Mouse (Mus musculus): Measurements from ENCODE around the gene Acoxl. TPM values are rescaled to one million over a fixed set of nuclear protein-coding genes. Genes with fewer than 3 reads are reported as not detected.
A peak's percentile ranks its signal among the peaks of the same experiment; 100 is the strongest.

Gene Acoxl
- polyA plus RNA-seq, 1 experiment = not detected

GRCm38 (mm10) chr2:128065013-128065412 is 226.3 kb downstream of the Acoxl start:
- TF ChIP-seq POLR2A (IDR thresholded peaks at IDR 0.05; ENCODE audit: low read depth, low read length) (no peak), CTCF (conservative IDR thresholded peaks at IDR 0.05; ENCODE audit: insufficient read depth, insufficient read length, low read depth, low read length) (no peak)
- H3K36me3 ChIP-seq (ENCODE audit: control insufficient read depth, insufficient read depth, low read length) = no peaks in the 10 kb centered on the region
- DNase-seq = no peak
- H3K4me3 ChIP-seq (ENCODE audit: insufficient read depth, low read depth, low read length) = no peak overlapping the region
- H3K27me3 ChIP-seq (replicated peaks; ENCODE audit: control insufficient read depth, insufficient read depth, low read length) = no peaks in the 10 kb centered on the region
- 83% methylated on average over 2 of the region's 2 CpGs for WGBS
- no peak overlapping the region for H3K27ac ChIP-seq (ENCODE audit: insufficient read depth, low read depth, low read length)
- H3K4me1 ChIP-seq (ENCODE audit: control insufficient read depth, insufficient read depth, low read length) = no peaks in the 10 kb centered on the region

DNA sequence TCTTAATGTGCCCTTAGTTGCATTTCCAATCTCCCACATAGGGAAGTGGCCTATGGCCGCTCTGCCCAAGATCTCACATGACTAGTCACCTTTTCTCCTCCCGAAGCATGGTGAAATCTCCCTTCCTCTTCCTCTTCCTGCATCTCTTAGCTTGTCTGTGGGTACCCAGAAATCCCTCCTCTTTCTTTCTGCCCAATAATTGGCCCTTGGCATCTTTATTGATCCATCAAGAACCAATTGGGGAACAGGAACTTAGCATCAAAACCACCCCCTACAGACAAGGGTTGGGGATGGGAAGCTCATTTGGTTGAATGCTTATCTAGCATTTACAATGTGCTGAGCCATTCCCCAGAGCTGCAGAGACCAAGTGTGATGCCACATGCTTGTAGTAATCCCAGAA is 226.9 kb downstream of the Acoxl start:
- Histone ChIP-seq H3K4me3 (ENCODE audit: insufficient read depth, low read depth, low read length) (no peak overlapping the region), H3K27me3 (replicated peaks; ENCODE audit: control insufficient read depth, insufficient read depth, low read length) (no peaks in the 10 kb centered on the region), H3K4me1 (ENCODE audit: control insufficient read depth, insufficient read depth, low read length) (no peaks in the 10 kb centered on the region), H3K27ac (ENCODE audit: insufficient read depth, low read depth, low read length) (no peak overlapping the region), H3K36me3 (ENCODE audit: control insufficient read depth, insufficient read depth, low read length) (no peaks in the 10 kb centered on the region)
- WGBS = 84% methylated on average over 2 of the region's 2 CpGs
- DNase-seq = no peak
- no peak for TF ChIP-seq POLR2A (IDR thresholded peaks at IDR 0.05; ENCODE audit: low read depth, low read length)
- TF ChIP-seq CTCF (conservative IDR thresholded peaks at IDR 0.05; ENCODE audit: insufficient read depth, insufficient read length, low read depth, low read length) = no peak

- no peaks in the 10 kb centered on the region for H3K27me3 ChIP-seq (replicated peaks; ENCODE audit: control insufficient read depth, insufficient read depth, low read length)
- DNase-seq = no peak
- TF ChIP-seq CTCF (conservative IDR thresholded peaks at IDR 0.05; ENCODE audit: insufficient read depth, insufficient read length, low read depth, low read length) = no peak
- H3K36me3 ChIP-seq (ENCODE audit: control insufficient read depth, insufficient read depth, low read length) = no peaks in the 10 kb centered on the region
- WGBS = 69% methylated on average over 3 of the region's 3 CpGs
- H3K27ac ChIP-seq (ENCODE audit: insufficient read depth, low read depth, low read length) = no peak overlapping the region
- no peaks in the 10 kb centered on the region for H3K4me1 ChIP-seq (ENCODE audit: control insufficient read depth, insufficient read depth, low read length)
- no peak overlapping the region for H3K4me3 ChIP-seq (ENCODE audit: insufficient read depth, low read depth, low read length)
Observed at GRCm38 (mm10) chr2:128067162-128067561, 228.5 kb downstream of the Acoxl start.

DNA sequence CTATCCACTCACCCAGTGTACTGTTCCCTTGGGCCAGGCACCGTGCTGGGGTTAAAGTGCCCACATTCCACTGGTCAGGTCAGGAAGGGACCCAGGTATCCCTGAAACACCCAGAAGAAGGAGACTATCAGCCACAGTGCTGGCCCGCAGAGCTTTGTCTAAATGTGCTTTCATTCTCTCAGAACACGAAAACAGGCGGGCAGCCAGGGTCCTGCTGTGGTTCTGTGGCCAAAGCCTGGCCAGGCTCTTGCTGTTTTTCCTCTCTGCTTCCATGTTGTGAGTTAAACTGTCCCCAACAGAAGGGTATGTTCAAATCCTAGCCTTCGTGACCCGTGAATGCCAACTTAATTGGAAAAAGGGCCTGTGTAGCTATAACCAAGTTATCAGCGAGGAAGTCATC is 228.9 kb downstream of the Acoxl start:
- H3K27ac ChIP-seq (ENCODE audit: insufficient read depth, low read depth, low read length) = no peak overlapping the region
- no peaks in the 10 kb centered on the region for H3K27me3 ChIP-seq (replicated peaks; ENCODE audit: control insufficient read depth, insufficient read depth, low read length)
- WGBS = 89% methylated on average over 7 of the region's 7 CpGs
- DNase-seq = no peak
- no peak overlapping the region for H3K4me3 ChIP-seq (ENCODE audit: insufficient read depth, low read depth, low read length)
- H3K36me3 ChIP-seq (ENCODE audit: control insufficient read depth, insufficient read depth, low read length) = no peaks in the 10 kb centered on the region
- H3K4me1 ChIP-seq (ENCODE audit: control insufficient read depth, insufficient read depth, low read length) = no peaks in the 10 kb centered on the region
- TF ChIP-seq POLR2A (IDR thresholded peaks at IDR 0.05; ENCODE audit: low read depth, low read length) (no peak), CTCF (conservative IDR thresholded peaks at IDR 0.05; ENCODE audit: insufficient read depth, insufficient read length, low read depth, low read length) (no peak)

DNA sequence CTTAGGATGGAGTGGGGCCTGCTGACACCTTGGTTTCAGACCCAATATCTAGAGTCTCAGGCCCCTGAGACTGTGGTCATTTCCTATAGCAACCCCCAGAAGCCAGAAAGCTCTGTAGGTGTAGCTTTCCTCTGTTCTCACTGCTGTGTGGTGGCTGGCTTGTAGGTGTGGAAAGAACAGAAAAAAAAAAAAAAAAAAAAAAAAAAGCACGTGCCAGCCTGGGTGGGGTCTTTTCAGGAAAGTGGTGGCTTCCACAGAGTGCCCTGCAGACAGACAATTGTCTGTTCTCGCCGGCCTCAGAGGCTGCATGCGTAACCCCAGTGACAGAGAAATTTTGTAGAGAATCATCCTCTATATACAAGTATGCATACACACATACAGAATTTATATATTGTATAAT is 229.5 kb downstream of the Acoxl start:
- 81% methylated on average over 4 of the region's 4 CpGs for WGBS

GRCm38 (mm10) chr2:128069025-128069424 is 230.3 kb downstream of the Acoxl start:
- H3K27ac ChIP-seq (ENCODE audit: insufficient read depth, low read depth, low read length) = no peak overlapping the region
- no peak overlapping the region for H3K4me3 ChIP-seq (ENCODE audit: insufficient read depth, low read depth, low read length)
- DNase-seq = no peak
- TF ChIP-seq CTCF (conservative IDR thresholded peaks at IDR 0.05; ENCODE audit: insufficient read depth, insufficient read length, low read depth, low read length) (no peak), POLR2A (IDR thresholded peaks at IDR 0.05; ENCODE audit: low read depth, low read length) (no peak)
- H3K27me3 ChIP-seq (replicated peaks; ENCODE audit: control insufficient read depth, insufficient read depth, low read length) = no peaks in the 10 kb centered on the region
- 83% methylated on average over 2 of the region's 2 CpGs for WGBS
- no peaks in the 10 kb centered on the region for H3K4me1 ChIP-seq (ENCODE audit: control insufficient read depth, insufficient read depth, low read length)
- no peaks in the 10 kb centered on the region for H3K36me3 ChIP-seq (ENCODE audit: control insufficient read depth, insufficient read depth, low read length)

More for the DNA sequence above, 229.5 kb downstream of the Acoxl start:
- DNase-seq = no peak
- no peak for TF ChIP-seq CTCF (conservative IDR thresholded peaks at IDR 0.05; ENCODE audit: insufficient read depth, insufficient read length, low read depth, low read length)
- TF ChIP-seq POLR2A (IDR thresholded peaks at IDR 0.05; ENCODE audit: low read depth, low read length) = no peak
- no peak overlapping the region for H3K4me3 ChIP-seq (ENCODE audit: insufficient read depth, low read depth, low read length)
- H3K27me3 ChIP-seq (replicated peaks; ENCODE audit: control insufficient read depth, insufficient read depth, low read length) = no peaks in the 10 kb centered on the region
- no peaks in the 10 kb centered on the region for H3K36me3 ChIP-seq (ENCODE audit: control insufficient read depth, insufficient read depth, low read length)
- no peak overlapping the region for H3K27ac ChIP-seq (ENCODE audit: insufficient read depth, low read depth, low read length)
- no peaks in the 10 kb centered on the region for H3K4me1 ChIP-seq (ENCODE audit: control insufficient read depth, insufficient read depth, low read length)

GRCm38 (mm10) chr2:128071791-128072190 is 233.1 kb downstream of the Acoxl start:
- TF ChIP-seq CTCF (conservative IDR thresholded peaks at IDR 0.05; ENCODE audit: insufficient read depth, insufficient read length, low read depth, low read length) (no peak), POLR2A (IDR thresholded peaks at IDR 0.05; ENCODE audit: low read depth, low read length) (no peak)
- H3K27ac ChIP-seq (ENCODE audit: insufficient read depth, low read depth, low read length) = no peak overlapping the region
- 58% methylated on average over 7 of the region's 7 CpGs for WGBS

DNA sequence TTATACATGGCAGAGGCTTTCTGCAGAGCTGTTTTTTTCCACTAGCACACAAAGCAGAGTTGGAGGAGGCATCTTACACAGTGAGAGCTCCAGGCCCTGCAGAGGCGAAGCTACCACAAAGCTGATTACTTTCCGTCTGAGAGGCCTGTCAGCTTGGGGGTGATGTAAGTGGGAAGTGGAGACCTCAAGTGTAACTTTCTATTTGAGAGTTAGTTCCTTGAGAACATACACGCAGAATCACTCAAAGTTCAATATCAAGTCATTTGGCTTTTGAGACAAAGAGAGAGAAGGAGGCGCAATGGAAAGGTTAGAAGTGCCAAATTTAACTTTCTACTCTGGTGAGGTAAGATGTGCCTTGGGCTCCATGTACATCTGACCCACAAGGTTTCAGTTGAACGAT is 234.3 kb downstream of the Acoxl start:
- WGBS = 78% methylated on average over 5 of the region's 5 CpGs
- Histone ChIP-seq H3K36me3 (ENCODE audit: control insufficient read depth, insufficient read depth, low read length) (no peaks in the 10 kb centered on the region), H3K27ac (ENCODE audit: insufficient read depth, low read depth, low read length) (no peak overlapping the region), H3K4me3 (ENCODE audit: insufficient read depth, low read depth, low read length) (no peak overlapping the region), H3K27me3 (replicated peaks; ENCODE audit: control insufficient read depth, insufficient read depth, low read length) (no peaks in the 10 kb centered on the region), H3K4me1 (ENCODE audit: control insufficient read depth, insufficient read depth, low read length) (no peaks in the 10 kb centered on the region)
- no peak for DNase-seq
- TF ChIP-seq POLR2A (IDR thresholded peaks at IDR 0.05; ENCODE audit: low read depth, low read length) (no peak), CTCF (conservative IDR thresholded peaks at IDR 0.05; ENCODE audit: insufficient read depth, insufficient read length, low read depth, low read length) (no peak)

More at GRCm38 (mm10) chr2:128071791-128072190, 233.1 kb downstream of the Acoxl start:
- Histone ChIP-seq H3K4me3 (ENCODE audit: insufficient read depth, low read depth, low read length) (no peak overlapping the region), H3K27me3 (replicated peaks; ENCODE audit: control insufficient read depth, insufficient read depth, low read length) (no peaks in the 10 kb centered on the region), H3K36me3 (ENCODE audit: control insufficient read depth, insufficient read depth, low read length) (no peaks in the 10 kb centered on the region), H3K4me1 (ENCODE audit: control insufficient read depth, insufficient read depth, low read length) (no peaks in the 10 kb centered on the region)
- peak; percentile 50 for DNase-seq
